Mouse (Mus musculus) olfactory bulb, adult 2 months (tissue): Measurements from ENCODE around the gene Mapk6. TPM values are rescaled to one million over a fixed set of nuclear protein-coding genes. Genes with fewer than 3 reads are reported as not detected.

Experiments
- H3K27ac ChIP-seq: fragments of 200-500 bp; 2 replicates; pipeline ENCODE4 v1.5.1; 2012; ENCODE audit warnings: low read depth, low read length; ENCODE audit not compliant: insufficient read depth
- H3K4me1 ChIP-seq: fragments of 200-500 bp; 2 replicates; pipeline ENCODE4 v1.6.1; 2012; ENCODE audit warnings: low read length; ENCODE audit not compliant: control insufficient read depth, insufficient read depth
- H3K4me3 ChIP-seq: fragments of 200-500 bp; 2 replicates; pipeline ENCODE4 v1.5.1; 2012; ENCODE audit warnings: mild to moderate bottlenecking, low read depth, low read length, moderate library complexity; ENCODE audit not compliant: insufficient read depth
- CTCF ChIP-seq: fragments of 200-500 bp; IDR thresholded peaks from 2 replicates; pipeline ENCODE4 v1.5.1; 2012; ENCODE audit warnings: low read depth, mild to moderate bottlenecking, low read length, moderate library complexity; ENCODE audit not compliant: insufficient read depth
- POLR2A ChIP-seq: fragments of 200-500 bp; IDR thresholded peaks from 2 replicates; pipeline ENCODE4 v1.6.1; 2012; ENCODE audit warnings: mild to moderate bottlenecking, low read depth, low read length, moderate library complexity; ENCODE audit not compliant: insufficient read depth
- WGBS: fragments of 180-500 bp; shearing (Covaris S2); methylation state at CpG from one replicate; pipeline ENCODE4 v1.1.7; 2018; 5-methylcytosine and 5-hydroxymethylcytosine counted together
- polyA plus RNA-seq: library from polyadenylated mRNA; stranded (reverse); fragments of >200 nt; gene quantifications from 2 replicates; pipeline ENCODE4 v1.2.4, GENCODE M21; 2012; ENCODE audit warnings: low replicate concordance; ENCODE audit not compliant: missing spikeins, insufficient read depth, insufficient read length

Mapk6 gene
- polyA plus RNA-seq, 1 experiment, result not detected

DNA sequence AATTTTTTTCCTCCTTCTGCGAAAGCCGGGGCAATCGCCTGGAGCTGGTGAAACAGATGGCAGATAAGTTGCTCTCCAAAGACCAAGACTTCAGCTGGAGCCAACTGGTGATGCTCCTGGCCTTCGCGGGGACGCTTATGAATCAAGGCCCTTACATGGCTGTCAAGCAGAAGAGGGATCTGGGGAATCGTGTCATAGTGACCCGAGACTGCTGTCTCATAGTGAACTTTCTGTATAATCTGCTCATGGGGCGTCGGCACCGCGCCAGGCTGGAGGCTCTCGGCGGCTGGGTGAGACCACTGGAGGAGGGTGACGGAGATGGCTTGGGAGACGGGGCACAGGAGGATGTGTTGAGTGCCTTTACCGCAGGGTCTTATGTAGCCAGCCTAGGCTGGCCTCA, 61.7 kb downstream of the Mapk6 start:
- Histone ChIP-seq H3K27ac (no peak overlapping the region), H3K4me3 (no peak overlapping the region), H3K4me1 (no peaks in the 10 kb centered on the region)
- TF ChIP-seq POLR2A (no peak), CTCF (no peak)
- 90% methylated on average over 17 of the region's 17 CpGs for WGBS

DNA sequence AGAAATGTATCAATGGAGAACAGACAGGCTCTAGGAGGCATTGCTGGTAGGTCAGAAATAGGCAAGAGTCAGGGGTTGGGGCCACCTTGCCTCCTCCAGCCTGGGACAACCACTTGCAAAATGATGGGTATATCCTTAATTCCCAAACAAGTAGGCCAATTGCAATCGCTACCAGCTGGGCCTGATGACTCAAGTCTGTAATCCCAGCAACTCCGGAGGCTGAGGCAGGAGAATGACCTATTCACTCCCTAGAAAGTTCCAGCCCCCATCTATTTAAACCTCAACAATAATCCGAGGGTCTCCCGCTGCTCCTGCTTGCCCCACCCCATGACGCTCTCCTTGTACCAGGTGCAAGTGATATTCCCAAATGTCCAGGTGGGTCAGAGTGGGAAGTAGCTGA, 62.3 kb downstream of the Mapk6 start, which contains the start of gene Bcl2l10:
Bcl2l10 (plus strand) TSS at position 301 of the 400 bp plus-strand sequence.
- WGBS, result 73% methylated on average over 5 of the region's 5 CpGs

DNA sequence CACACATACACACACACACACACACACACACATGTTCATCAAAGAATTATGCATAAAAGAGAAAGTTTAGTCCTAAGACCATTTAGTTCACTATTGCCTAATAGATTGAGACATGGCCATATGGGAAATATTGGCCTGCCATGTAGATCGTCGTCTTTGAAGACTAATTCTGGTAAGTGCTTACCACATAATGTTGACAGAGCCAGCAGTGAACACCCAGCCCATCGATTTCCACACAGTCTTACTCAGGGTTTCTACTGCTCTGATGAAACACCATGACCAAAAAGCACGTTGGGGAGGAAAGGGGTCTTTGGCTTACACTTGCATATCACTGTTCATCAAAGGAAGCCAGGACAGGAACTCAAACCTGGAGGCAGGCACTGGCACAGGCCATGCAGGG, 67.4 kb downstream of the Mapk6 start:
- 85% methylated on average over 4 of the region's 4 CpGs for WGBS
- TF ChIP-seq POLR2A, result no peak
- no peak for TF ChIP-seq CTCF
- H3K4me3 ChIP-seq, result no peak overlapping the region
- H3K4me1 ChIP-seq, result peaks cover 14% of the 10 kb centered on the region
- H3K27ac ChIP-seq, result no peak overlapping the region

More for the DNA sequence above, 62.3 kb downstream of the Mapk6 start, which contains the start of gene Bcl2l10:
- H3K4me1 ChIP-seq, result 0 out of 2 replicates have a peak, but pooled peaks cover 3% of the 10 kb centered on the region
- TF ChIP-seq POLR2A (no peak), CTCF (no peak)
- H3K4me3 ChIP-seq, result no peak within 1 kb of the TSS
- no peak within 1 kb of the TSS for H3K27ac ChIP-seq

DNA sequence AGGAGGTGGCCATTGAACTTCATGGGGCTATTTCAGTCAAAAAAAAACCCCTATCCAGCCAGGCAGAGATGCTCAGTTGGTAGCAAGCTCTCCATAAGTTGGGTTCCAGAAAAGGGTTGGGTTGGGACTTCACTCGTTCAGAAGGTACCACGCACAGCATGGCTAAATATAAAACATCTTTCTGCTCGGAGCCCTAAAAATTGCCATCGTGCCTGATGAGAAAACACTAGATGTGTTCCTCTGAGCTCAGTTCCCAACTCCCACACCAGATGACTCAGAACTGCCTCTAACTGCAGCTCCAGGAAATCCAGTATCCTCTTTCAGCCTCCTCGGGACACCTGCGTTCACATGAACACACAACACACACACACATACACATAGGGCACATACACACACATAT, 71.8 kb downstream of the Mapk6 start:
- Histone ChIP-seq H3K27ac (peak overlapping the region; percentile 97), H3K4me3 (no peak overlapping the region), H3K4me1 (peaks cover 34% of the 10 kb centered on the region)
- 28% methylated on average over 6 of the region's 6 CpGs for WGBS
- TF ChIP-seq POLR2A, result no peak

DNA sequence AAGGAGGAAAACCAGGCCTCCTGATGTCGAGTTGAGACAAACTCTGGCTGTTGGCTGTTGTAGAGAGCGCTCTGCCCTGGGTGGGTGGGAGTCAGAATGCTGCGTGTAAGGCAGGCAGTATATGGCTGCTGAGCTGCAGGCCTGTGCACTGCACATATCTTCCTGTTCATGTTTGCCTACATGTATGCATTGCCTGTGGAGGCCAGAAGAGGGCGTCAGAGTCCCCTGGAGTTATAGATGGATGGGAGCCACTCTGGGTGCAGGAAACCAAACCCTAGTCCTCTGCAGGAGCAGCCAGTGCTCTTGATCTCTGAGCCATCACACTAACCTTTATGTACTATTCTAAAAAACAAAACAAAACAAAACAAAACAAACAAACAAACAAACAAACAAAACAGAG, 75.4 kb downstream of the Mapk6 start:
- Histone ChIP-seq H3K4me3 (no peak overlapping the region), H3K4me1 (peaks cover 34% of the 10 kb centered on the region), H3K27ac (peak overlapping the region; percentile 24; the same call in 1 of the 2 replicates)
- WGBS, result 84% methylated on average over 4 of the region's 4 CpGs
- TF ChIP-seq POLR2A (no peak), CTCF (no peak)

- WGBS, result 68% methylated on average over 8 of the region's 8 CpGs
- Histone ChIP-seq H3K27ac (peak overlapping the region; percentile 60), H3K4me1 (peaks cover 31% of the 10 kb centered on the region), H3K4me3 (no peak overlapping the region)
- TF ChIP-seq POLR2A, result no peak
- TF ChIP-seq CTCF, result no peak
Observed at GRCm38 (mm10) chr9:75330821-75331220, 79.0 kb downstream of the Mapk6 start.

DNA sequence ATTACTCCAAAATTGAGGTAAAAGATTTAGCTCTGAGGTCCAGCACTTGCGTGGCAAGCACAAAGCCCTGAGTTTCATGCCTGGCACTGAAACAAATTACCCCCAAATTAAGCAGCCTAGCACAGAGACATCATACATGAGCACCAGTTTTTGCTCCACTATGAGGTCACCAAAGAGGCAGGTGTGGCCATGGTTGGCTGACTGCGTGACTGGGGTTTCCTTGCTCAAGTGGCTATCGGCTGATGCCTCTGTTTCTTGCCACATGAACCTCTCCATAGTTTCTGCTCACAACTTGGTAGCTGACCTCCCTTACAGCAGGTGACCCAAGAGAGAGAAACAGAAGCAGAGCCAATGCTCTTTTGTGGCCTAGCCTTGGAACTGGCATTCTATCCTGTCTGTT, 81.8 kb downstream of the Mapk6 start:
- no peak overlapping the region for H3K27ac ChIP-seq
- H3K4me3 ChIP-seq, result no peak overlapping the region
- TF ChIP-seq POLR2A, result no peak
- no peak for TF ChIP-seq CTCF
- peaks cover 34% of the 10 kb centered on the region for H3K4me1 ChIP-seq
- 95% methylated on average over 3 of the region's 3 CpGs for WGBS

GRCm38 (mm10) chr9:75322099-75322885, 87.5 kb downstream of the Mapk6 start:
- TF ChIP-seq POLR2A (no peak; the same call in 1 of the 2 replicates), CTCF (no peak)
- Histone ChIP-seq H3K4me3 (no peak overlapping the region), H3K27ac (peak overlapping the region; percentile 91), H3K4me1 (peaks cover 61% of the 10 kb centered on the region)
- 34% methylated on average over 13 of the region's 13 CpGs for WGBS

GRCm38 (mm10) chr9:75319365-75319764, 90.4 kb downstream of the Mapk6 start:
- TF ChIP-seq CTCF, result no peak
- TF ChIP-seq POLR2A, result no peak
- WGBS, result 62% methylated on average over 3 of the region's 3 CpGs
- Histone ChIP-seq H3K4me3 (no peak overlapping the region), H3K27ac (peak overlapping the region; percentile 46; the same call in 1 of the 2 replicates), H3K4me1 (peaks cover 52% of the 10 kb centered on the region)

Other genes with a start within 250 kb of the Mapk6 start
- not detected in 2 replicates for gene Myo5c, start 178.0 kb downstream of the Mapk6 start, polyA plus RNA-seq
- gene Gnb5, start 103.7 kb downstream of the Mapk6 start, polyA plus RNA-seq, result not detected in 2 replicates
- gene Bcl2l10, start 62.2 kb downstream of the Mapk6 start, polyA plus RNA-seq, result not detected in 2 replicates
- not detected in 2 replicates for gene Leo1, start 31.5 kb upstream of the Mapk6 start, polyA plus RNA-seq
- gene Tmod3, start 149.7 kb upstream of the Mapk6 start, polyA plus RNA-seq, result not detected in 2 replicates
- 107 and 444 TPM in 2 replicates for gene Tmod2, start 201.3 kb upstream of the Mapk6 start, polyA plus RNA-seq
- gene Lysmd2, start 215.7 kb upstream of the Mapk6 start, polyA plus RNA-seq, result not detected in 2 replicates